Mouse (Mus musculus): ENCODE measurements around the gene Sertad2. TPM values are rescaled to one million over a fixed set of nuclear protein-coding genes. Genes with fewer than 3 reads are reported as not detected.

Sertad2 gene
- total RNA-seq, 2 experiments from 2014 or later = 8.4 to 9.2 TPM

DNA sequence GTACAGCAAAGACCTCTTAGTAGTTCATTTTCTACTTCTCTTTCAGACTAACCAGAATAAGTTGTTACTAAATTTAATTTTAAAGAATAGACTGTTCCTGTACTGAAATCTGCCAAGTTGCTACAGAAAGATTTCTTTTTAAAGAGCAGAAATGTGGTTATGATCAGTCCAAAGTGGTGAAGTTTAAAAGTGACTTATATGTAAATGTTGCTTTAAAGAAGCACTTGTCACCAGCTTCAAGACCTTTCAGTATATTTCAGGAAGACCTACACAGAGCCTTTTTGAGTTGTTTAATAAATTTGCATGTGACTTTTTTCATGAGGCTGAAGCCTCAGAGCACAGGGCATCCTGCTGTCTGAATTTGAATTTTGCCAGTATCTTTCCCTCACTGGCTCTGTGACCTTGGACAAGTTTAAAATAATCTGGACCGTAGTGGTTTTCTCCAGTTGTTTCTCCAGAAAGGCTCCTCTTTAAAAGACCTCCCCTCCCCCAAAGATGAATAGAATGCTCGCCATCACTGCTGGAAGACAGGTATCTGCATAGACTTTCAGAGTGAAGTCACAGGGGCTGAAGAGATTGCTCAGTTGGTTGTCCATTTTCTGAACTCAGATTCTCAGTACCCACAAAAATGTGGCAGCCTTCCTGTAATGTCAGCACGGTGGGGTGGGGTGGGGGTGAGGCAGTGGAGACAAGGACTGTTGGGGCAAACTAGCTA is 1.9 kb downstream of the Sertad2 start:
- no peak for DNase-seq

DNA sequence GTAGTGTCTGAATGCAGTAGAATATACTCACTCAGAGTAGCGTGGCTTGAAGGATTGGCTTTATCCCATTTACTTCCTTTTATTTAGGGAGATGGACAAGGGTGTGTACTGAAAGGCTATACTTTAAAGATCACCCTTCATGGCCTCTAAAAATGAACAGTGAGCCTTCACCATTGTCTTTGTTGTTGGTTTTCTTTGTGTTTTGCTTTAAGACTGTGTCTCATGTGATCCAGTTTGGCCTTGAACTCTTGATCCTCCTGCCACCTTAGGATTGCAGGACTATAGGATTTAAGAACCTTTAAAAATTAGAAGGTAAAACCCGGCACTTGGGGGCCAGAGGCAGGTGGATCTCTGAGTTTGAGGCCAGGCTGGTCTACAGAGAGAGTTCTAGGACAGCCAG is 6.4 kb downstream of the Sertad2 start:
- no peak for DNase-seq

DNA sequence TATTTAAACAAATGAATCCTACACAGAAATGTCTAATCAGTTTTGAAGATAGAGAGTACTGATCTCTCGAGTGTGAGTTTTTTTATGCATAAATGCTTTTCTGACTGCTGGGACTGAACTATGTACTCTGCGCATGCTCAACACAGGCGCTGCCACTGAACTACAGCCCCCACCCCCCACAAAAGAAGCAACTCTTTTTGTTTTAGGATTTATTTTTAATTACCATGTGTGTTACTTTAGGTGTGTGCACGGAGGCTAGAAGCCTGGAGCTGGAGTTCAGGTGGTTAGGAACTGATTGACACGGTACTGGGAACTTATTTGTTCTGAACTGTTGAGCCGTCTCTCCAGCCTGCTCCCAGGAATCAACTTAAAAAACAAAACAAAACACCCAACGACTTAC is 7.1 kb downstream of the Sertad2 start:
- DNase-seq = no peak

DNA sequence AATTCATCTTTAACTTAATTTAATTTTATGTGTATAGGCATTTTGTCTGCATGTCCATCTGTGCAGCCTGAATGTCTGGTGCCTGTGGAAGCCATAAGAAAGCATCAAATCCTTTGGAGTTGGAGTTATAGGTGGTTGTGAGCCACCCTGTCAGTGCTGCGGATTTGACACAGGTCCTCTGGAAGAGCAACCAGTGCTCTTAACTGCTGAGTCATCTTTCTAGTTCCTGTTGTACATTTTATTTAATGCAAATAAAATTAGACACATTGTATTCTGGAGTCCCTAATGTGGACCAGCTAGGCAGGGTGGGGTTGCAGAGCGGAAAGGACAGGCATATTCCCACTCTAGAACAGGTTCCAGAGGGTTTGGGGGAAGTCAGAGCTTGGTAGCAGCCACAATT is 9.0 kb downstream of the Sertad2 start:
- no peak for DNase-seq

DNA sequence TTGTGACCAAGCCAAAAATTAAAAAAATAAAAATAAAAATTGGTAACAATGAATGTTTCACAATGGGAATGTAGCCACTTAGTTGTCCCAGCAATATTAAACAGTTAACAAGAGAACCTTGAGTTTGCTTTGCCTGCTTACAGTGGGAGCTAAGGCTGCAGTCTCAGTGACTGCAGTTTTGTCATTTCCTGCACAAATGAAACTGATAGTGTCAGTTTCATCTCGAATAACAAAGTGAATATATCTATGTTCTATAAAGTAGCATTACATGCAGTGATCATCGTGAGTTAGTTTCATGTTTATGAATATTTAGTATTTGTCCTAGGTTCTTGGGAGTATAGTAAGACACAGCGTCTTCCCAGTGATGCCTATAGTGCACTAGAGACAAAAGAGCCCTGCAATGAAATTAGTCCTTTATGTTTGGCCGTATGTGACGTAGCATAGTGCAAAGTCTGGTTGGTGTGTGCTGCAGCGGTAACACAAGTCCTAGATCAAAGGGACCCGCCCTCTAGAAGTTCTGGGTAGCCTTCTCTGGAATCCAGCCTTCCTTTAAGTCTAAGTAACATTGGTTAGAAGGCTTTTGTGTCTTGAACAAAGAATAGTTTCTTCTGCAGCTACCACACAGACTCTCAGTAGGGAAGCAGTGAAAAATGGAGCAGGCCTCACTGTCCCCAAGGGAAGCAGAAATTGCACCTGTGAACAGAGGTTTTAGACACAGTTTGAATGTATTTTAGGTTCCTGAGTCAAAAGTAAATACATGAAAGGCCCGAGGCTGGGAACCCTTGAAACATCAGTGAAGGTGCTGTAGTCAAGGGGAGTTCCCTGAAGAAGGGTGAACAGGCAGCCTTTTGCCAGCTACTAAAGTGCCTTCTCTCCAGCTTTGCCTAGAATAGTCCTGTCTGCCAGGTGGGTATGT is 10.0 kb downstream of the Sertad2 start:
- no peak for DNase-seq

DNA sequence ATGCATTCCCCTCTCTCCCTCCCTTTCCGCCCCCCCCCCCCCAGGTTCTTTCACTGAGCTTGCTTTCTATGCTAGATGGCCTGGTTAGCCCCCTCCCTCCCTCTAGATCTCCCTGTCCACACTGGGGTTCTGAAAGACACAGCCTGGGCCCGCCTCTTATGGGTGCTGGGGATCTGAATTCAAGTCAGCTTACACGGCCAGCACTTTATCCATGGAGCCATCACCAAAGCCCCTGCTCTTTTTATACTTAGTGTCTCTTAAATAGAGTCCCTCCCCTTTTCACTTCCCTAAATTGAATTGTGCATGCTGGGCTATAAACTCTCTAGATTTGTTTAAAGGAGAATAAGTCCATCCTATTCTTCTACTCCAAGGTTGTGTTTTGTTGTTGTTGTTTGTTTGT is 12.6 kb downstream of the Sertad2 start:
- no peak for DNase-seq

DNA sequence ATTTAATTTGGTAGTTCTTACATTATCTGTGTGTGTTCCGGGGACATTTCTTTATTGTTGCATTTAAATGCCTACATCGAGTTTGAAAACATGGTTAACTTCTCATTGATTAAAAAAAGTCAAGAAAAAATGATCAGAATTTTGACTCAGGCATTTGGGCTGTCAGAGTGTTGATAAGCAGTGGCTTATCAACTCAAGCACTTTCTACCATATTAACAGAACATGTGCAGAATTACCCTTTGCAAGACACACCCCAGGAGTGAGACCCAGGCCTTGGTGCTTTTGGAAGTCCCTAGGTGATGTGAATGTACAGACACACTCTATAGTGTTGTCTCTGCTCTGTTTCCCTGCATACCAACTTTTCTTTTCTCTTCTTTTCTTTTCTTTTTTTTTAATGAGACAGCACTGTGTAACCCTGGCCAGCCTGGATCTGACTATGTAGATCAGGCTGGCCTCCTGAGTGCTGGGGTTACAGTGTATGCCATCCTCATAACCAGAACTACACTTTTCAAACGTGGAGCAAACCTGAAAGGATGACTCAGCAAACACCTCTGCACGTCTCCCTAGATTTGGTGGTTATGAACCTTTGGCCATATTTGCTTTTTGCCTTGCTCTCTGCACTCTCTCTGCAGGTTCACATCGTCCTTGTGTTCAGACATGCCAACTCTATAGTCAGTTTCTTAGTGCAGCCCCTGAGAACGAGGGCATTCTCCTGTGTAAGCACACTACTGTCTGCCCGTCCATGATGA is 13.3 kb downstream of the Sertad2 start:
- DNase-seq = no peak

DNA sequence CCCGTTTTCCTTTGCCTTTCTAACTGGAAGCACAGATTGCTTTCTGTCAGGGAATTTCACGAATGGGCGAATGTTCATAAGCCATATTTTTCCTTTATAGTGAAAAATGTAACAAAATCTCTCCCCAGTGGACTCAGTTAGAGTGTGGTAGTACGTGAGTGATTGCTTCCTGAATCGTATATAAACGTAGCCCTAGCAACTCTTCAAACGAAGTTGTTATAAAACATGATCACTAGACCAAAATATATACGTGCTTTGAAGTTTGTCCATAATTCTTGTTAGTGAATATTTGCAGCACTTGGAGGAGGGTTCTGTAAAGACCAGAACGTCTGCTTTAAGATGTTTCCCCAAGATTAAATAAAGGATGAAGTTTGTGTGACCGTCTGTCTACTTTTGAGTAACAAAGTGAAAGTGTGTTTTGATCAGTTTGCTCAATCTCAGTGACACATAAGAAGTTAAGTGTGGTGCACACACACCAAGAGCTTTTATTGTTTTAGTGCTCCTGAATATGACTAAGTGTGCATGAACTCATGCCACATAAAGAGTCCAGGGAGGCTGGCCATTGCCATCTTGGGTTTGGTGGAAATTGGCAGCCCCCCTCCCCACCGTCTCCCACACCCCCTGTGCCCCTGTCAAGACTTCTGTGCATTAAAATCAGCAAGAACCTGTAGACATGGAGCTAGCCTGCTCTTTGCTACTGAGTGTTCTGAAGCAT is 16.3 kb downstream of the Sertad2 start:
- no peak for DNase-seq

DNA sequence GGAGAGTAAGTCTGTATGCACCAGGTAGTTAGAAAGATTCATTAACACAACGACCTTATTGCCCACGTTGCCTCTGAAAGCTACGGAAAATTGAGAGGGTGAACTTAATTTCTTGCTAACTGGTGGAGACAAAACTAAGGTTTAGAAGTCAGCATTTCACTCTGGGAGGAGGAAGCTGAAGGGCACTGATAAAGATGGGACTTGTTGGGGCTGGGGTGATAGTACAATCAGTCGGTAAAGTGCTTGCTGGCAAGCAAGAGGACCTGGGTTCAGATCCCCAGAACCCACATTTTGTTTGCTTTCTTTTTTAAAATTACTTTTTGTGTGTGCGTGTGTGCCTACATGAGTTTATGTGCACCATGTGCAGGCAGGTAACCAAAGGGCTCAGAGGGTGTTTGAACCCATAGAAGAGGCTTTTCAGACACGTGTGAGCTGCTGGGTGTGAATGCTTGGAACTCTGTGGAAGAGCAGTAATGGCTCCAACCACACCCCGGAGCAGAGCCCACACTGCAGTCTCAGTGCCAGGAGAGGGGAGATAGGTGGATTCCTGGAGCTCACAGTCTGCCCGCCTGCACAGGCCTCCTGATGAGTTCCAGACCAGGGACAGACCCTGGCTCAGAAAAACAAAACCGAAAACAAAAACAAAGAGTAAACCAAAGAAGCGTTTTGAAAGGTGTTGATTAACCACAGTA is 17.0 kb downstream of the Sertad2 start:
- DNase-seq = no peak

DNA sequence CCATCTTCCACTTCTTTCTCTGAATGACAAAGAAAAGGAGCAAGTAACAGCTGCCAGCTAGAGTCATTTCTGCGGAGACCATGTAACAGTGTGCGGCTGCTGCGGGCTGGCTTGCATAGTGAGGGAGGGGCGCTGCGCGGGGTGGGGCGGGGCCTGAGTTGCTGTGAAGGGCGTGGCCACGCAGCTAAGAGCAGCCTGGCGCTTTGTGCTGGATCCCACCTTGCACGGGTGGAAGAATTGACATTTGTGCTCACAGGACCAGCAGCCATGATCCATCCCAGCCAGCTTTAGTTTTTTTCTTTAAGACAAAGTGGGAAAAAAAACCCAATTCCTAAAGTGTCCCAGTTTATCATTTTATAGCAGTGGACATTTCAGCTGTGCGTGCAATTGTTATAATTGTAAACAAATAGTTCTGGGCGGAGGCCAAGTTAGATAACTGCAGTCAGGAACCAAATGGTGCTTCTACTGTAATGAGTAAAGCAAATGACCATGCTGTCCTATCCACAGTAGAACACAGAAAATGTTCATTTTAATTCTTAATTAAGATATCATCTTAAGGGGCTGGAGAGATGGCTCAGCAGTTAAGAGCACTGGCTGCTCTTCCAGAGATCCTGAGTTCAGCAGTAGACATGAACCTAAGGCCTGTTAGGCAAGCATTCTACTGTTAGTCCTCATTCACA is 18.4 kb downstream of the Sertad2 start:
- DNase-seq = no peak

DNA sequence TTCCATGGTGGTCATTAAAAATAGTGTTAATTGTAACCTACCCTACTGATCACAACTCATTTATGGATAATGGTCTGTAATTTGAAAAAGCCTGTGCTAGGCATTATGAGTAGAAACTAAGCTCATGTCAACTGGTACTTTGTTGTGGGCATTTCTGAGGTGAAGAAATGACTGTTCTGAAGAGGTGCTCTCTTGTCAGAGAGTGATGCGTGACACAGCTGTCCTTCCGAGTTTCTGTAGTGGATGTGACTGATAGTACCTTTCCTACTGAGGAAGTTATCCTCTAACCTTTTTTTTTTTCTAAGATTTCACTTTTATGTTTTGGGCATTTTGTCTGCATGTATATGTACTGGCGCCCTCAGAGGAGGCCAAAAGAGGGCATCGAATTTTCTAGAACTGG is 22.0 kb downstream of the Sertad2 start:
- no peak for DNase-seq

DNA sequence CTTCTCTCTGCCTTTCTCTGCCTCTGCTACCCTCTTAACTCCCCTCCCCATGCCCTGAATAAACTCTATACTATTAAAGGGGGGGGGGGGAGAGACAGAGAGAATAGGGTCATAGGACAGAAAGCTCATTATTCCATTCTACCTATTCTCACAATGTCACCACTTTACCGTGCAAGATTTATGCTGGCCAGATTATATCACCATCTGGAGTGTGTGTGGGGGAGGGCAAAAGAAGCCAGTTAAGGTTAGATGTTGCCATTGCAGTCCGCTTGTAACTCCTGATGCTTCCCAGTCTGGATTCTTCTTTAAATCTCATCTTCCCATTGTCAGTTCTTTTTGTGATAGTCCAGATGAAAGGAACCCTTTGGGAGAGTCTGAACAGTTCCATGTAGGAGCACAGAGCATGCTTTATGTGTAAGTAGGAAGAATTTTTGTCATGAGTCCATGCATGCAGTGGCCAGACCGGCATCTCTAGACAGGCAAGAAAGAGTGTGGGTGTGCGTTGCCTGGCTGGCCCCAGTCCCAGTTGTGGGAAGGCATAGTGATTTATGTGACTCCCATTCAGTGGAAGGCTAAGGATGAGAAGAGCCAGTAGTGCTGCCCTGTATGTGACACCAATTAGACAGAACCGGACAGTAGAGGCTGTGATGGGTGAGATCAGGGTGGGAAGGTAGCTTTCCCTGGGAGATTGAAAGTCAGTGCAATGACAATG is 28.8 kb downstream of the Sertad2 start:
- DNase-seq = no peak

DNA sequence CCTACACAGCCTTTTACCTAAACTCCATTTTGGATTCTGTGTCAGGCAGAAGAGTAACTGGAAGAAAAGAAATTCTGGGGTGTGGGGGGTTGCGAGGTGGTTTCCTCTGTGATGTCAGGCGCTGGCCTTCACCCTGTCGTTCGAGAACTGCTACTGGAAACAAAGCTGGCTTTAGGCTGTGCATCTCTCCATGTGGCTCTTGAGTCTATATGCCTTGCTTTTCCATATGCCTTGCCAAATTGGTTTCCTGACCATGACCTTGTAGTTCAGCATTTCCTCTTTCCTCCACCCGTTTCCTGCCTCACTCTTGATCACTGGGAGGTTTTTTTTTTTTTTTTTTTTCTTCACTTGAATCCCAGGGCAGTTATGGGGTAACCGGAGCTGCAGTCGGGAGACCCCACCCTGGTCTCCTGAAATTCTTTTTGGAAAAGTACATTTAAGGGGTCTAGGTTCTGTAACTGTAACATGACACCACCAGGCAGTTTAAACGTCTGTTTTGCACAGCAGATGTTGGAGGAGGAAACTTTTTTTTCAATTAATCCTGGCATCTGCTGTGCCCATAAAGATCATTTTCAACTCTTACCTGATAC is 33.1 kb downstream of the Sertad2 start:
- no peak for DNase-seq

DNA sequence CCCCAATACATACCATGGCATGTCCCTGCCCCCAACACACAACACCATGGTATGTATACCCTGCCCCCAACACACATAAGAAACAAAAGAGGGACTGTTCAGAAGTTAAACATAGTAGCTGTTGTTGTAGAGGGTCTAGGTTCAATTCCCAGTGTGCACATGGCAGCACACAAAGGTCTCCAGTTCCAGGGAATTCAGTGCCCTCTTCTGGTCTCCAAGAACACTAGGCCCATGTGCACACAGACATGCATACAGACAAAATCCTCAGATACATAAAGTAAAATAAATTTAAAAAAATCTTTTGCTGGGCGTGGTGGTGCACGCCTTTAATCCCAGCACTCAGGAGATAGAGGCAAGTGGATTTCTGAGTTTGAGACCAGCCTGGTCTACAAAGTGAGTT is 39.7 kb downstream of the Sertad2 start:
- no peak for DNase-seq

DNA sequence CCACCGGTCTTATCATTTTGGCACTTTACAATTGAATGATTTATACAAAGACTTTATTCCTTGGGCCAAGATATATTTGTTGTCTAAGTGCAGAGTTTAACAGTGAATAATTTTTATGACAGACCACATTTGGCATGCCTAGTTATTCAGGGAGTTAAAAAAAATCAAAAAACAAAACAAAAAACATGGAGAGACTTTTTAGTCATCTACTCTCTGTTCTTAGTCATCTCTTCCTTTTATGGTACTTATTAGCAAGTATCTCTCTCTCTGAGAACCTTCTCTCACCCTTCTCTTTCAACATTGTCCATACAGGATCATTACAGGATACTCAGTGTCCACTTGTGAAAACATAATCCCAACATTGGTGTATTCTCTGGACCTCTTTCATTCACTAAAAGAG is 42.2 kb downstream of the Sertad2 start:
- no peak for DNase-seq

DNA sequence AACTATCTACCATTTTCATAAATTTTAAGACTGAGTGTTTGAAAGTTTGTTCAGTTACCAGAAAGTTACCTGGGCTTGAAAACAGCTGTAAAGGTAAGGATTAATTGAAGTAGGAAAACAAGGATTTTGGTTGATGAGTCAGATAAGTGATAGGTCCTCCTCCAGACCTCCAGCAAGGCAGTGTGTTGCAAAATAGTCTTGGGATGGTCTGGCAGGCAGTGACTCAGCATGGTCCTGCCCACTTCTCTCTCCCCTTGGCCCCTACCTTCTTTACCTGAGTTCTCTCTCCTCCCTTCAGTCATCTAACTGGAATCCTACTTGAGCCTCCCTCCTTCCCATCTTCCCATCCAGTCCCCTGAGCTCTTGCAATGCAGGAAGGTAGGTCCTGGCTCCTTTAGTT is 43.1 kb downstream of the Sertad2 start:
- no peak for DNase-seq

DNA sequence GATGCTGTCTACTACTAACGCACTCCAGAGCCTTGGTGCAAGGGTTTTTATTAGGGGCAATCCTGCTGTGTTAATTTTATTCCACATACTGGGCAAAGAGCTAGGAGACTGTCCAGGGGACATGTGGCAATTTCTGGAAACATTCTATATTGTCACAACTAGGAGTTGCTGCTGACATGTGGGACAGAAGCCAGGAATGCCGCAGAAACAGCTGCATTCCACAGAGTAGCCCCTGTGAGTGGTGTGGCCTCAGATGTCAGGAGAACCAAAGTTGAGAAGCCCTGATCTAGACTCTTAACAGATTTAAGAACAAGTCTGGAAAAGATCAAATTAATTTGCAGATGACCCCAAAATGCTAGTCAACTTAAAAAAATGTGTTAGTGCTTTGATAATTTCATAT is 46.3 kb downstream of the Sertad2 start:
- DNase-seq = no peak

DNA sequence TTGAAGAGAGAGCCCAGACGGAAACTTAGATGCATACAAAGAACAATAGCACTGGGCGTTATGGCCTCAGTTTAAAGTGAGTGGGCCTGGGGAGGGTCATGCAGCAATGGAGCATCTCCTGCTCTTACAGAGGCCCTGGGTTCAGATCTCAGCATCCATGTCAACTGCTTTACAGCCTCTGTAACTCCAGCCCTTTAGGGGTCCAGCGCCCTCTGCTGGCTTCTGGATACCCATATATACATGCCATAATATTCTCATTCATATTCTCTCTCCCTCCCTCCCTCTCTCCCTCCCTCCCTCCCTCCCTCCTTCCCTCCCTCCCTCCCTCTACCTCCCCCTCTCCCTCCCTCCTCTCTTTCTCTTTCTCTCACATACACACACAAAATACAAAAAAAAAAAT is 49.0 kb downstream of the Sertad2 start:
- no peak for DNase-seq

DNA sequence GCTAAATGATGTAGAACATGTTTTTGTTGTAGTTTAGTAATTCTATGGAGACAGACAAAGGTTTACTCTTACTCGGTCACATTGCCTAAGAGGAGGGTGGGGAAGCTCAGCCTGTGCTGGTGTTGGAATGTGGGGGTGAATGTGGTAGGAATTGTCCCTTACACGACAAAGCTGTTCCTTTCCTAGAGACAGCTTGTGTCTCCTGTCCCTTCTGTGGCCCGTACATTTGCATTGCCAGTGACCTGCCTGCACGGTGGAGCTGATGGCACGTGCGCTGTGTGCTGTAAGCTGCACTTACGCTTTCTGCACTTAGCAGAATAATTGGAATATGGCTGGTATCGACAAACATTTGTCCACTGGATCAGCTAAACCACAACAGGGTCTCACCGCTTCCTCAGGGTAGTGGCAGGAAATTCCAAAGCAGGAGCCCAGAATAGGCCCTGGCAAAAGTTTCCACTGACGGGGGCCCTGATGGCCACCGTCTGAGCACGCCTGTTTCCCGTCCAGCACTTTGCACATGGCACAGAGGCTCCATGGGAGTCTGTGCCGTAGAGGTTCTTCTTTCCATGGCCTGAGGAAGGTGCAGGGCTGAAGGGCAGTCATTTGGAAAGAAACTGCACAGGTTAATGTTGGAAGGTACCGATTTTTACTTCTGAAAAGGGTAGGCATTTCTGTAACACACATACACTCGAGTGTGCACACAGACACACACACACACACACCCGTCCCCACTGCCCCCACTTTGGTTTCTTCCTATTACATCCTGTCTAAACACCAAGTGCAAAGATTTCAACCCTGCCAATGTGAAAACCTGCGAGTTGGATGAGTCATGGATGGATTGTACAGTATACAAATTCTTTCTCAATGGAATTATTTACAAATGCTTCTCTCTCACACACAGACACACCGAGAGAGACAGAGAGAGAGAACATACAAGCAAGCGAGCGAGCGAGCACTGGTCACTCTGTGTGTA is 51.5 kb downstream of the Sertad2 start:
- peak; percentile 31 for DNase-seq
